Mouse (Mus musculus) monocyte, adult 2 months (primary cell): Measurements from ENCODE around the gene Lrrn1.

Experiments
- DNase-seq, 2 experiments: peaks; one replicate each; pipeline ENCODE4 v3.0.0; 2022; ENCODE audit warnings: low spot score in 2 of 2, low read depth in 1 of 2

The Lrrn1 gene

DNA sequence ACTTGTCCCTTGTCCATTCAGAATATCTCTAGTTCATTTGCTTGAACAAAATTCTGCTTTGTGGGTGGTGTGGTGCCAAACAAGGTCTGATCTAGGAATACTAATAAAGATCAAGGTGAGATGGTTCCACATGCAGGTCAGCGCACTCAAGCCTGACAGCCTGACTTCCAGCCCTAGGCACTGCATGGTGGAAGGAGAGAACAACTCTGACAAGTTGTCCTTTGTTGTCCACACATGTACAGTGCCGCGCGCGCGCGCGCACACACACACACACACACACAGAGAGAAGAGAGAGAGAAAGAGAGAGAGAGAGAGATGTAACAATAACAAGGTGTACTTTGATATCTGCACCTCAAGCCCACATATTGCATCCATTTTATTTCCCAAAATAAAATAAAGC is 47.7 kb downstream of the Lrrn1 start:
- no peak for DNase-seq

DNA sequence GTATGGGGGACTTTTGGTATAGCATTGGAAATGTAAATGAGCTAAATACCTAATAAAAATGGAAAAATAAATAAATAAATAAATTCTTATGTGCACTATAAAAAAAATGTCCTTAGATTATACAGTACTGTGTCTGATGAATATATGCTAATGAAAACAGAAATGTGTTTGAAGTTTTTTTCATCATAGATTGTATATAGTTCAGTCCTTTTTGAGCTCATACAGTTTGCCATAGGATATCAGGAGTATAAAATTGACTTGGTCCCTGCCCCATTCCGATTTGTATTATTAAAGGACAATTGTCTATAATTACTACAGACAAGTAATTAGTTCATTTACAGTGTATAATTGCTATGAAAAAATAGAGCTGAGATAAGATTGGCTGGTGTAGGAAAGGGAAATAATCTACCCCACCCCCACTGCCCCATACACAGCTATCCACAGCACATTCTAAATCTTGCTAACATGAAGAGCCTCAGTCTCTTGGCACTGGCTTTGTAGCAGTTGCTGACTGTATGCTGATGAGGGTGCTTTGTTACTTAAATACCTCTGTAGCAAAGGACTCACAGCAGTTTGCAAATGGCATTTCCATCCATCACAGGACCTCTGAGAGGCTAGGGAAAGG is 54.3 kb downstream of the Lrrn1 start:
- DNase-seq = no peak

DNA sequence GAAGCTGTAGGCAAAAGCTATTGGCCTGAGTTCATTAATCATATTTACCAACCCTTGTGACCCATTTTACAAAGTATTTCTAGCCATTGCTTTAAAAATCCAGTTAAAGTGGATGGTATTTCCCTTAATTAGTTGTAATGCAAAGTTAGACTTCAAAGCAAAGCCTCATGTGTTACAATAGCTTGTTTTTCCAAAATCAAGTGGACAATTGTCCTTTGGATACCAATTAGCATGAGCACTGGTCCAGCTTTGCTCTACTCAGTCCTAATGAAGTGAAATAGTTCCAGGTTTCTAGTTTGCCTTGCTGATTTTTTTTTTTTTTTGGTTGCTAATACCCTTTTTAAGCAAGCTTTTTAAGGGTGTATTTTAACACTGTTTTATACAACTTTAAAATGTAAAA is 75.6 kb downstream of the Lrrn1 start:
- DNase-seq = no peak

DNA sequence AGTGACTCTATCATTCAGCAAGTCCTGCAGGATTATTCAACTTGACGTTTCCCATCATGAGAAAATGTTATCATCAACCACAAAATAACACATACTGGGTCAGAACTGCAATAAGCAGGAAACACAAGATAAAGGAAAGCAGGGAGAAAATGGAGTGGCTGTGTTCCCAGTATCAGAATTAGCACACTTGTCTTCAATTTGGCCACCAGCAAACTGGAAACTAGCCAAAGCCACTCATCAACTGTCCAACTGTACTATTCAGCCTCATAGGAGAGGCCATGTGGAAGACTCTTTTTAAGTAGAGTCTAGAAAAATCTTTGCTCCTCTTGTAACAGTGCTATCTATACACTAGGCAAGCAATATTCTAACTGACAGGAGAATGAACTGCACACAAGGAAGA is 84.7 kb downstream of the Lrrn1 start:
- DNase-seq = no peak
